Mouse (Mus musculus) left cerebral cortex, adult 18-20 months (tissue): Measurements from ENCODE around the gene Ugt1a6a. TPM values are rescaled to one million over a fixed set of nuclear protein-coding genes. Genes with fewer than 3 reads are reported as not detected.
A peak's percentile ranks its signal among the peaks of the same experiment; 100 is the strongest.
"Not testable (repeated sequence)": the region's sequence is repeated elsewhere in the genome, so short reads cannot be mapped to it uniquely, and the experiment has no call there.

Experiments used
- DNase-seq, 2 experiments: peaks; one replicate each; pipeline ENCODE4 v3.0.0; 2021 to 2022; ENCODE audit warnings: low spot score in 2 of 2, mixed read lengths in 1 of 2
- total RNA-seq, 2 experiments: library from RNA; stranded (reverse); gene quantifications; 2 replicates each; pipeline ENCODE4 v1.2.3; 2021

Ugt1a6a gene
- total RNA-seq, 2 experiments from 2014 or later: 1.4 to 2.1 TPM

DNA sequence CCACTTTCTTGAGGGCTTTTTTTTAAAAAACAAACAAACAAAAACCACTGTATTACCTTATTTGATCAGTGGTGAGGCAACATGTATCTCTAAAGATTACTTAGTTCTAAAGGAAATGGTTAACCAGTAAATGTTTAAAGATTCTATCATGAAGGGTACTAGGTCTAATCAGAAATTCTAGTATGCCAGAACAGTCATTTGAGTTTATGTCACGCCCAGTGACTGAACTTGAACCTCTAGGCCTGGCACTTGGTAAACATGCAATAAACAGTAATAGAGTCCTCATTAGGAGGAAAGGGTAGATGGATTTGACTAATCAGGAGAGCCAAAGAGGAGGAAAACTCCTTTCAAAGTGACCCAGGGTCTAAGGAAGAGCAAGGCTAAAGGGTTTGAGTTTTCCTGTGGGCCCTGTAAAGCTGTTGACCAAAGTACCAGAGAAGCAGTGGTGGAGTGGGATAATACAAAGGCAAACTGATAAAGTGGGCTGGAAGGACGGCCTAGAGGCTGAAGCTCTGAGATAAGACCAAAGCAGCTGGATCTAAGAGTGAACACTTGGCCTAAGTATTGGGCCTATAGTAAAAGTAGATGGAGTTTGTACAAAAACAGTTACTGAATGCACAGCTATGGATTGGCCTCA, 72.4 kb downstream of the Ugt1a6a start:
- no peak for DNase-seq

DNA sequence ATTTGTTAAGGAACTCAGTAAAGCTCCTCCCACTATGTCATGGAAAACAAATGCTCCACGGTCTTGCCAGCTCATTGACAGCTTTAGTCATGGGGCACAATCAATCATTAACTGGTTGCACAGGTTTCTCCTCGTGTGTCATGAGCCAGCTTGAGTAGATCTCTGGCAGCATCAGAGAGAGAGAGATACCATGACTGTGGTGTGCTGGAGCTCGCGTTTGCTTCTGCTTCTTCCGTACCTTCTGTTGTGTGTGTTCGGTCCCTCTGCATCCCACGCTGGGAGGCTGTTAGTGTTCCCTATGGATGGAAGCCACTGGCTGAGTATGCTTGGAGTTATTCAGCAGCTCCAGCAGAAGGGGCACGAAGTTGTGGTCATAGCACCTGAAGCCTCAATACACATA, 77.2 kb downstream of the Ugt1a6a start, which contains the start of gene Ugt1a1:
TSS of gene Ugt1a1 (plus strand) at position 148 of the 400 bp plus-strand sequence.
- no peak for DNase-seq

GRCm38 (mm10) chr1:88212341-88213045, 77.9 kb downstream of the Ugt1a6a start:
- no peak for DNase-seq

DNA sequence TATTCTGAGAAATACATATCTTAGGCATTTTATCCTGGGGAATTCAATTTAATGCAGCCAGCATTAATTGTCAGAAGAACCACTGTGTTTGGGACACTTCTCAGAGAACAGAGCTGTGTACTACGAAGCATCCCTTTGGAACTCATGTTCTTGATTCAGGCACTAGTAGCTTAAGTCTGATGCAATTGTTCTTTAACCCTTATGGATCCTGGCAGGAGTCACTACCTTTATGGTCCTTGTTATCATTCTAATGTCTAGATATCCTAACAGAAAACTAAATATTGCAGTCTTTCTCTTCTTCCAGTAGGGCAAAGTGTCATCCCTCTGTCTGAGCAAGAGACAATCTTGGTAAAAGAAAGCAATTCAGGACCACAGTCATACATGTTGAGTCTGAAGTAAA, 78.5 kb downstream of the Ugt1a6a start:
- no peak for DNase-seq

- DNase-seq: no peak
Observed at GRCm38 (mm10) chr1:88213766-88214461, 79.3 kb downstream of the Ugt1a6a start.

GRCm38 (mm10) chr1:88214462-88214952, 79.9 kb downstream of the Ugt1a6a start:
- DNase-seq: no peak

DNA sequence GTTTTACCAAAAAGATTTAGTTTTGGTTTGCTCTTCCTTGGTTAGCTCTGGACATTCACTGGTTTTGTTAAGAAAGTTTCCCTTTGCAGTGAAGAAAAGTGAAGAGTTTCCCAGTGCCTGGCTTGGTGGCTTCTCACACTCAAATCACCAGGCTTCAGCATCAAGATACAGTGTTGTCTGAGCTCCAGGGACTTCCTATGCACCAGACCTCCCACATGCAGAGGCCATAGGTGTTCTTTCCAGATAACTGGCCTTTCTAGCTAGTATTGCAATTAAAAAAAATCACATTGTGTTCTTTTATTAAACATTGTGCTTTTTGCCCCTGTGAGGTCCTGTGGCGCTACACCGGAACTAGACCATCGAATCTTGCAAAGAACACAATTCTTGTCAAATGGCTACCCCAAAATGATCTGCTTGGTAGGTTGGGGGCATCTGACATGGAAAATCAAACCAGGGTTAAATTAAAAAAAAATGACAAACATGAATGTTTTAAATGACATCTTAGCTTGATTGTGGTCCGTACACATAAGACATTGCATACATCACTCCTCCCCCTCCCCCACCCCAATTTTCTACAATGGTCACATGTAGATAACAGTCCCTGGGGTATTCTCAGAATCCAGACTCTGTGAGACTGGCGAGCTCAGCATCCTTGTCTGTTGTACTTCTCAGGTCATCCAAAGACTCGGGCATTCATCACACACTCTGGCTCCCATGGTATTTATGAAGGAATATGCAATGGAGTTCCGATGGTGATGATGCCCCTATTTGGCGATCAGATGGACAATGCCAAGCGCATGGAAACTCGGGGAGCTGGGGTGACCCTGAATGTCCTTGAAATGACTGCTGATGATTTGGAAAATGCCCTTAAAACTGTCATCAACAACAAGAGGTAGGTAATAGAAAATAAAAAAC, 81.1 kb downstream of the Ugt1a6a start:
- no peak for DNase-seq

DNA sequence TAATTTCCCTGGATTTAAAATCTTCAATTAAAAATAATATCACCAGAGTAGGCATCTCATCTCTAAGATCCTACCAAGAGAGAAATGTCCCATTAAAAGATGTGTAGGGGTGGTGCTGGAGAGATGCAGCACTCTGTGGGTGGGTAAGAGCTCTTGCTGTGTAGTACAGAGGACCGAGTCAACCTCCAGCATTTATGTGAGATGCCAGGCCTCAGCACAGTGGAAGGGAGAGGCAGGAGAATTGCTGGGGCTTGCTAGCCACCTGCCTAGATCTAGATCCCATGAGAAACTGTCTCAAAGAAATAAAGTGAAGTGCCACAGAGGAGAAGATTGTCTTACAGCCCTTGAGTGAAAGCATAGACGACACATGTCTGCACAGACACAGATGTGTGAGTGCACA, 81.9 kb downstream of the Ugt1a6a start:
- no peak for DNase-seq

DNA sequence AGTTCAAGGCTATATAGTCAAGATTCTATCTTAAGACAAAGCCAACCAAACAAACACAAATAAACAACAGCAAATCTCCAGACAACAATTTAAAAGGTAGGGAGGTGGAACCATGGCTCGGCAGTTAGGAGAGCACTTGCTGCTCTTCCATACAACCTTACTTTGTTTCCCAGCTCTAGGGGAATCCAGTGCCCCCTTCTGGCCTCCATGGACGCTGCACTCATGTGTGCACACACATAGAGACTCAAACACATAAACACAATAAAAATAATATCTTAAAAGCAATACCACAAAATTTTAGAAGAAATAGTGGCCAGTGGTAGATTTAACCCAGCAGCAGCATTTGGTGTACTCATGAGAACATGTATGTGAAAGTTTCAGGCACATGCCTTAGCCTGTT, 82.5 kb downstream of the Ugt1a6a start:
- DNase-seq: no peak

- no peak for DNase-seq
Observed at GRCm38 (mm10) chr1:88217576-88217975, 83.0 kb downstream of the Ugt1a6a start.

DNA sequence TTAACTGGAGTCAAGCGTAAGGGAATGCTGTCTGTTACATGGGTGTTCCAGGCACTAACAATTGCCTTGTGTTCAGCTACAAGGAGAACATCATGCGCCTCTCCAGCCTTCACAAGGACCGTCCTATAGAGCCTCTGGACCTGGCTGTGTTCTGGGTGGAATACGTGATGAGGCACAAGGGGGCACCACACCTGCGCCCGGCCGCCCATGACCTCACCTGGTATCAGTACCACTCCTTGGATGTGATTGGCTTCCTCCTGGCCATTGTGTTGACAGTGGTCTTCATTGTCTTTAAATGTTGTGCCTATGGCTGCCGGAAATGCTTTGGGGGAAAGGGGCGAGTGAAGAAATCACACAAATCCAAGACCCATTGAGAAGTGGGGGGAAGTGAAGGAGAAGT, 83.4 kb downstream of the Ugt1a6a start:
- DNase-seq: no peak

- DNase-seq: no peak
Observed at GRCm38 (mm10) chr1:88218591-88218990, 84.0 kb downstream of the Ugt1a6a start.

- no peak for DNase-seq
Observed at GRCm38 (mm10) chr1:88219054-88219453, 84.4 kb downstream of the Ugt1a6a start.

DNA sequence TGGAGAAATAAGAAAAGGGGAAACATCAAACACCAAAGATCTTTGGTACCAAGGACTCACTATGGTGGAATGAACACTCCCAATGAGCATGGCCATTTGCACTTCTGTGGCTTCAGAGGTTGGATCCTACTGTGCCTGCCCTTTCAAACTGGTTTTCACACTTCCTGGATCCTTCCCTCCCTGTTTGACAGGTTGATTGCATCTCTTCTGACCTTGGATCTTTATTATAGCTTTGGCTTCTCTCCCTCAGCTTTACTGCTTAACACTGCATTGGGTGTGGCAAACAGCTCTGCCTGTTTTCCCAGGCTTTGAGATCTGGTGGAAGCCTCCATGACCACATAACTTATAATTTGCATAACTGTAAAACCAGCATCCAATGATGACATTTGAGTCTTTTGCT, 85.7 kb downstream of the Ugt1a6a start:
- DNase-seq: no peak

GRCm38 (mm10) chr1:88222216-88222615, 87.6 kb downstream of the Ugt1a6a start:
- no peak for DNase-seq

DNA sequence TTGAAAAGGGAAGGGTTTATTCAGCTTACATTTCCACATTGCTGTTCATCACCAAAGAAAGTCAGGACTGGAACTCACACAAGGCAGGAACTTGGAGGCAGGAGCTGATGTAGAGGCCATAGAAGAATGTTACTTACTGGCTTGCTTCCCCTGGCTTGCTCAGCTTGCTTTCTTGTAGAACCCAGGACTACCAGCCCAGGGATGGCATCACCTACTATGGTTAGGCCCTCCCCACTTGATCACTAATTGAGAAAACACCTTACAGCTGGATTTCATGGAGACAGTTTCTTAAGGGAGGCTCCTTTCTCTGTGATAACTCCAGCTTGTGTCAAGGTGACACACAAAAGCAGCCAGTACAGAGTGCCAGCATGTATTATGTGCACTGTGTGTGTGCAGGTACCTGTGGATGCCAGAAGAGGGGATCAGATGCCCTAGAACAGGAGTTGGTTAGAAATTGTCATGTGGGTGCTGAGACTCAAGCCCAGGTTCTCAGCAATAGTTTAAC, 88.5 kb downstream of the Ugt1a6a start:
- not testable (repeated sequence) for DNase-seq

DNA sequence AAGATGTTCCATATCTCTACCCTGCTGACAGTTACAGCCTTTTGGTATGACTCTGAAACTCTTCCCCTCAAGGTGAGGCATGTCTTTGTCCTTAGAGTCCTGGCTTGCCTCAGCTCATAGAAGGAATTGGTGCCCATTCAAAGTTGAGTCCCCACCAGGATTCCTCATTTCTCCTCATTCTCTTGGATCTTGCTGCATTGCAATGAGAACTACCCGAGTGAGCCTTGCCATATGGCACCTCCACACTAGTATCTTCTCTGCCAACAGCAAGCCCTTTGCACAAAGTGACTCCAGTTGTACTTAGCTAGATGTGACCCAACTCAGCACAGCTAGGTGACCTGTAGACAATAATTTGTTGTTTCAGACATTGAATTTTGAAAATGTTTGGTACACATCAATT, 89.0 kb downstream of the Ugt1a6a start:
- no peak for DNase-seq

DNA sequence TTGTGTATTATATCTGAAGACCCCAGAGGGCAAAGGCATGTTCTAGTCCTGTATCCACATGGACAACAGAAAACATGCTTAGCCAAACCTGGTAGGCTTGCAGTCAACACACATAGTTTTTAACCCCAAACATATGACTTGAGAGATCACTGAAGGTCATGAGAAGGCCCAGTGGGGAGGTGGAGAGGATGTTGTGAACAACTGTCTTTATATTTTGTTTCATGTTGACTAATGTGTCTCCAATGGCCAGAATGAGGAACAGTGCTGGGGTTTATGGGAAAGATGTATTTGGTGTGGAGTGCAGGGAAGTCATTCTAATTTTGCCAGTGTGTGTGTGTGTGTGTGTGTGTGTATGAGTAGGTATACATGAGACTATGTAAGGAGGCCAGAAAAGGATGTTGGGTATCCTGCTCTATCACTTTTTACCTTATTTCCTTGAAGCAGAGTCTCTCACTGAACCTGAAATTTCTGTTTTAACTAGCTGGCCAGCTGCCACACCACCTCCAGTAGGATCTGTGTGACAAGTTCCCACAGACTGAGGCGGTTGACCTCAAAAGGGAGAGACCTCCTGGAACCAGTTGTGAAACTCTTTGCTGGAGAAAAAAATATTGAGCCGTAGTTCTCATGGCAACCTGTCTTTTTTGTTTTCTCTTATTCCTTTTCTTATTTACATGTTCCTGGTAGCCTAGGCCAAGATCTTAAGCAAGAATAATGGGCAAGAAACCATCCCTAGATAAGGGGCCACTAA, 89.6 kb downstream of the Ugt1a6a start:
- DNase-seq: no peak

GRCm38 (mm10) chr1:88225301-88225700, 90.7 kb downstream of the Ugt1a6a start:
- DNase-seq: not testable (repeated sequence)

- DNase-seq: peak in 1 of 2 experiments; percentile 1
Observed at GRCm38 (mm10) chr1:88225741-88226140, 91.1 kb downstream of the Ugt1a6a start.
